Mouse (Mus musculus): ENCODE results near the gene 4930519P11Rik. TPM values are rescaled to one million over a fixed set of nuclear protein-coding genes. Genes with fewer than 3 reads are reported as not detected.

Gene 4930519P11Rik
- total and polyA plus RNA-seq, 3 experiments: 1.5 TPM; not detected in 2

- H3K36me3 ChIP-seq (replicated peaks): peaks cover 42% of the 10 kb centered on the region
- no peaks in the 10 kb centered on the region for H3K9me3 ChIP-seq (replicated peaks)
- no peaks in the 10 kb centered on the region for H3K27me3 ChIP-seq (ENCODE audit: insufficient read depth, low read length)
- H3K4me1 ChIP-seq (ENCODE audit: insufficient read depth, low read depth, low read length): peaks cover 81% of the 10 kb centered on the region
- peak overlapping the region; percentile 89 for H3K4me3 ChIP-seq (ENCODE audit: low read depth, low read length)
- DNase-seq (ENCODE audit: low spot score) (peak; percentile 74), ATAC-seq (ENCODE audit: extremely low read depth, insufficient number of reproducible peaks, low FRiP score, poor library complexity, severe bottlenecking) (peak; percentile 45; the same call in 1 of the 2 replicates)
- TF ChIP-seq TAL1 (conservative IDR thresholded peaks at IDR 0.05; ENCODE audit: low read depth, low read length) (peak; percentile 58; the same call in 1 of the 2 replicates), GATA2 (IDR thresholded peaks at IDR 0.05; ENCODE audit: borderline replicate concordance, low read depth, low read length) (peak; percentile 82; the same call in 1 of the 2 replicates), CTCF (IDR thresholded peaks at IDR 0.05; ENCODE audit: low read depth, low read length) (no peak)
Observed at GRCm38 (mm10) chr2:154569071-154569748, 44.0 kb downstream of the 4930519P11Rik start.

GRCm38 (mm10) chr2:154568329-154569070 is 44.7 kb downstream of the 4930519P11Rik start:
- no peaks in the 10 kb centered on the region for H3K9me3 ChIP-seq (replicated peaks)
- H3K4me3 ChIP-seq (ENCODE audit: low read depth, low read length): peak overlapping the region; percentile 89
- no peak for TF ChIP-seq CTCF (IDR thresholded peaks at IDR 0.05; ENCODE audit: low read depth, low read length)
- TF ChIP-seq TAL1 (conservative IDR thresholded peaks at IDR 0.05; ENCODE audit: low read depth, low read length): no peak
- TF ChIP-seq GATA1 (IDR thresholded peaks at IDR 0.05; ENCODE audit: borderline replicate concordance, low read length): no peak
- TF ChIP-seq POLR2AphosphoS5 (IDR thresholded peaks at IDR 0.05; ENCODE audit: insufficient replicate concordance, low read depth, low read length): no peak
- TF ChIP-seq GATA2 (IDR thresholded peaks at IDR 0.05; ENCODE audit: borderline replicate concordance, low read depth, low read length): no peak
- H3K4me1 ChIP-seq (ENCODE audit: insufficient read depth, low read depth, low read length): peaks cover 84% of the 10 kb centered on the region
- H3K27me3 ChIP-seq (ENCODE audit: insufficient read depth, low read length): no peaks in the 10 kb centered on the region
- no peak for DNase-seq (ENCODE audit: low spot score)
- H3K36me3 ChIP-seq (replicated peaks): peaks cover 49% of the 10 kb centered on the region
- ATAC-seq (ENCODE audit: extremely low read depth, insufficient number of reproducible peaks, low FRiP score, poor library complexity, severe bottlenecking): no peak; the same call in none of the 2 replicates

GRCm38 (mm10) chr2:154567766-154568165 is 45.5 kb downstream of the 4930519P11Rik start:
- ATAC-seq (ENCODE audit: extremely low read depth, insufficient number of reproducible peaks, low FRiP score, poor library complexity, severe bottlenecking) (no peak), DNase-seq (ENCODE audit: low spot score) (no peak)
- TF ChIP-seq TAL1 (conservative IDR thresholded peaks at IDR 0.05; ENCODE audit: low read depth, low read length): no peak
- TF ChIP-seq CTCF (IDR thresholded peaks at IDR 0.05; ENCODE audit: low read depth, low read length): no peak
- no peak for TF ChIP-seq GATA2 (IDR thresholded peaks at IDR 0.05; ENCODE audit: borderline replicate concordance, low read depth, low read length)
- no peak for TF ChIP-seq GATA1 (IDR thresholded peaks at IDR 0.05; ENCODE audit: borderline replicate concordance, low read length)
- no peak; the same call in 1 of the 2 replicates for TF ChIP-seq POLR2AphosphoS5 (IDR thresholded peaks at IDR 0.05; ENCODE audit: insufficient replicate concordance, low read depth, low read length)
- H3K4me1 ChIP-seq (ENCODE audit: insufficient read depth, low read depth, low read length): peaks cover 82% of the 10 kb centered on the region
- H3K4me3 ChIP-seq (ENCODE audit: low read depth, low read length): peak overlapping the region; percentile 89
- no peaks in the 10 kb centered on the region for H3K27me3 ChIP-seq (ENCODE audit: insufficient read depth, low read length)
- H3K9me3 ChIP-seq (replicated peaks): no peaks in the 10 kb centered on the region
- H3K36me3 ChIP-seq (replicated peaks): peaks cover 57% of the 10 kb centered on the region

- H3K4me3 ChIP-seq (ENCODE audit: low read depth, low read length): peak overlapping the region; percentile 48; the same call in 1 of the 2 replicates
- no peak for TF ChIP-seq TAL1 (conservative IDR thresholded peaks at IDR 0.05; ENCODE audit: low read depth, low read length)
- no peak for TF ChIP-seq GATA1 (IDR thresholded peaks at IDR 0.05; ENCODE audit: borderline replicate concordance, low read length)
- no peak for TF ChIP-seq GATA2 (IDR thresholded peaks at IDR 0.05; ENCODE audit: borderline replicate concordance, low read depth, low read length)
- no peak for TF ChIP-seq CTCF (IDR thresholded peaks at IDR 0.05; ENCODE audit: low read depth, low read length)
- TF ChIP-seq POLR2AphosphoS5 (IDR thresholded peaks at IDR 0.05; ENCODE audit: insufficient replicate concordance, low read depth, low read length): no peak
- no peaks in the 10 kb centered on the region for H3K27me3 ChIP-seq (ENCODE audit: insufficient read depth, low read length)
- H3K36me3 ChIP-seq (replicated peaks): peaks cover 67% of the 10 kb centered on the region
- H3K9me3 ChIP-seq (replicated peaks): no peaks in the 10 kb centered on the region
- ATAC-seq (ENCODE audit: extremely low read depth, insufficient number of reproducible peaks, low FRiP score, poor library complexity, severe bottlenecking): no peak
- DNase-seq (ENCODE audit: low spot score): no peak
- H3K4me1 ChIP-seq (ENCODE audit: insufficient read depth, low read depth, low read length): peaks cover 75% of the 10 kb centered on the region
Observed at GRCm38 (mm10) chr2:154566641-154567040, 46.6 kb downstream of the 4930519P11Rik start.

- H3K27me3 ChIP-seq (ENCODE audit: insufficient read depth, low read length): no peaks in the 10 kb centered on the region
- H3K4me3 ChIP-seq (ENCODE audit: low read depth, low read length): no peak overlapping the region
- peaks cover 78% of the 10 kb centered on the region for H3K36me3 ChIP-seq (replicated peaks)
- DNase-seq (ENCODE audit: low spot score): no peak
- no peak for ATAC-seq (ENCODE audit: extremely low read depth, insufficient number of reproducible peaks, low FRiP score, poor library complexity, severe bottlenecking)
- H3K9me3 ChIP-seq (replicated peaks): no peaks in the 10 kb centered on the region
- TF ChIP-seq TAL1 (conservative IDR thresholded peaks at IDR 0.05; ENCODE audit: low read depth, low read length): no peak
- TF ChIP-seq GATA1 (IDR thresholded peaks at IDR 0.05; ENCODE audit: borderline replicate concordance, low read length): no peak
- no peak for TF ChIP-seq GATA2 (IDR thresholded peaks at IDR 0.05; ENCODE audit: borderline replicate concordance, low read depth, low read length)
- no peak for TF ChIP-seq CTCF (IDR thresholded peaks at IDR 0.05; ENCODE audit: low read depth, low read length)
- TF ChIP-seq POLR2AphosphoS5 (IDR thresholded peaks at IDR 0.05; ENCODE audit: insufficient replicate concordance, low read depth, low read length): no peak
- H3K4me1 ChIP-seq (ENCODE audit: insufficient read depth, low read depth, low read length): peaks cover 73% of the 10 kb centered on the region
Observed at GRCm38 (mm10) chr2:154565562-154565961, 47.7 kb downstream of the 4930519P11Rik start.

- Histone ChIP-seq H3K9me3 (replicated peaks) (no peaks in the 10 kb centered on the region), H3K27me3 (ENCODE audit: insufficient read depth, low read length) (no peaks in the 10 kb centered on the region), H3K4me3 (ENCODE audit: low read depth, low read length) (no peak overlapping the region), H3K36me3 (replicated peaks) (peaks cover 95% of the 10 kb centered on the region), H3K4me1 (ENCODE audit: insufficient read depth, low read depth, low read length) (peaks cover 81% of the 10 kb centered on the region)
- ATAC-seq (ENCODE audit: extremely low read depth, insufficient number of reproducible peaks, low FRiP score, poor library complexity, severe bottlenecking) (no peak), DNase-seq (ENCODE audit: low spot score) (no peak)
- TF ChIP-seq CTCF (IDR thresholded peaks at IDR 0.05; ENCODE audit: low read depth, low read length) (no peak), TAL1 (conservative IDR thresholded peaks at IDR 0.05; ENCODE audit: low read depth, low read length) (no peak), GATA2 (IDR thresholded peaks at IDR 0.05; ENCODE audit: borderline replicate concordance, low read depth, low read length) (no peak), POLR2AphosphoS5 (IDR thresholded peaks at IDR 0.05; ENCODE audit: insufficient replicate concordance, low read depth, low read length) (no peak), GATA1 (IDR thresholded peaks at IDR 0.05; ENCODE audit: borderline replicate concordance, low read length) (no peak)
Observed at GRCm38 (mm10) chr2:154563612-154564170, 49.5 kb downstream of the 4930519P11Rik start.
